Mouse (Mus musculus) urinary bladder, postnatal 36 days (tissue): Measurements from ENCODE around the gene Hmcn1.

Experiments
- DNase-seq, 2 experiments: peaks; one replicate each; pipeline ENCODE4 v3.0.0; 2022; ENCODE audit warnings: low spot score in 2 of 2, mixed read lengths in 1 of 2

Gene Hmcn1

GRCm38 (mm10) chr1:150992711-150993161 lies 499 bp downstream of the Hmcn1 start:
- no peak for DNase-seq

GRCm38 (mm10) chr1:150991745-150992554 lies 1.3 kb downstream of the Hmcn1 start:
- no peak for DNase-seq

GRCm38 (mm10) chr1:150984888-150985287 lies 8.3 kb downstream of the Hmcn1 start:
- no peak for DNase-seq

GRCm38 (mm10) chr1:150984092-150984503 lies 9.1 kb downstream of the Hmcn1 start:
- no peak for DNase-seq

GRCm38 (mm10) chr1:150978651-150979050 lies 14.6 kb downstream of the Hmcn1 start:
- no peak for DNase-seq

GRCm38 (mm10) chr1:150976263-150976662 lies 17.0 kb downstream of the Hmcn1 start:
- DNase-seq, result no peak

GRCm38 (mm10) chr1:150959486-150960074 lies 33.7 kb downstream of the Hmcn1 start:
- DNase-seq, result no peak

GRCm38 (mm10) chr1:150951004-150951403 lies 42.2 kb downstream of the Hmcn1 start:
- DNase-seq, result no peak

GRCm38 (mm10) chr1:150950046-150950445 lies 43.2 kb downstream of the Hmcn1 start:
- DNase-seq, result no peak

GRCm38 (mm10) chr1:150948911-150949310 lies 44.3 kb downstream of the Hmcn1 start:
- no peak for DNase-seq

- no peak for DNase-seq
These were observed 49.6 kb downstream of the Hmcn1 start for GRCm38 (mm10) chr1:150943601-150944000.

- no peak for DNase-seq
These were observed 51.1 kb downstream of the Hmcn1 start for GRCm38 (mm10) chr1:150942143-150942542.

- no peak for DNase-seq
These were observed 56.4 kb downstream of the Hmcn1 start for GRCm38 (mm10) chr1:150936821-150937220.

- DNase-seq, result peak in 1 of 2 experiments; percentile 8
These were observed 59.6 kb downstream of the Hmcn1 start for GRCm38 (mm10) chr1:150933616-150934015.

GRCm38 (mm10) chr1:150920860-150921259 lies 72.4 kb downstream of the Hmcn1 start:
- DNase-seq, result no peak

- DNase-seq, result peak; percentile 15 to 59
These were observed 73.0 kb downstream of the Hmcn1 start for GRCm38 (mm10) chr1:150920276-150920675.

GRCm38 (mm10) chr1:150914936-150915335 lies 78.3 kb downstream of the Hmcn1 start:
- DNase-seq, result no peak

- DNase-seq, result no peak
These were observed 79.6 kb downstream of the Hmcn1 start for GRCm38 (mm10) chr1:150913586-150914136.

GRCm38 (mm10) chr1:150909642-150910041 lies 83.6 kb downstream of the Hmcn1 start:
- DNase-seq, result no peak

- DNase-seq, result no peak
These were observed 99.5 kb downstream of the Hmcn1 start for GRCm38 (mm10) chr1:150893677-150894188.

- no peak for DNase-seq
These were observed 103.2 kb downstream of the Hmcn1 start for GRCm38 (mm10) chr1:150890017-150890416.

GRCm38 (mm10) chr1:150886267-150886666 lies 107.0 kb downstream of the Hmcn1 start:
- no peak for DNase-seq

GRCm38 (mm10) chr1:150878421-150878820 lies 114.8 kb downstream of the Hmcn1 start:
- DNase-seq, result no peak
